Mouse (Mus musculus): ENCODE results near the gene Resp18. TPM values are rescaled to one million over a fixed set of nuclear protein-coding genes. Genes with fewer than 3 reads are reported as not detected.
A peak's percentile ranks its signal among the peaks of the same experiment; 100 is the strongest.
"Not testable (repeated sequence)": the region's sequence is repeated elsewhere in the genome, so short reads cannot be mapped to it uniquely, and the experiment has no call there.

The Resp18 gene
- polyA plus RNA-seq, 1 experiment from 2014 or later = 6.9 TPM

- Histone ChIP-seq H3K27me3 (replicated peaks; ENCODE audit: control insufficient read depth, insufficient read depth, low read length) (no peaks in the 10 kb centered on the region), H3K4me3 (ENCODE audit: low read depth, low read length) (no peak overlapping the region), H3K9me3 (ENCODE audit: control insufficient read depth, low read length) (no peaks in the 10 kb centered on the region), H3K27ac (replicated peaks; ENCODE audit: low read depth, low read length) (no peak overlapping the region), H3K9ac (ENCODE audit: low read depth, low read length) (peak overlapping the region; percentile 15; the same call in 1 of the 2 replicates), H3K4me1 (ENCODE audit: control insufficient read depth, insufficient read depth, low read length) (no peaks in the 10 kb centered on the region), H3K4me2 (ENCODE audit: low read depth, low read length) (peak overlapping the region; percentile 6; the same call in 1 of the 2 replicates), H3K36me3 (ENCODE audit: control insufficient read depth, insufficient read depth, low read length) (peaks cover 6% of the 10 kb centered on the region; the same call in 1 of the 2 replicates)
- DNase-seq (ENCODE audit: low spot score) (peak; percentile 80), ATAC-seq (ENCODE audit: low read depth) (peak; percentile 44; the same call in 1 of the 2 replicates)
- 0% methylated on average over 8 of the region's 8 CpGs for WGBS
These were observed 43.6 kb downstream of the Resp18 start for GRCm38 (mm10) chr1:75234606-75235005.

- not testable (repeated sequence) for DNase-seq (ENCODE audit: low spot score); H3K36me3 ChIP-seq (ENCODE audit: control insufficient read depth, insufficient read depth, low read length); ATAC-seq (ENCODE audit: low read depth); H3K27ac ChIP-seq (replicated peaks; ENCODE audit: low read depth, low read length); H3K4me3 ChIP-seq (ENCODE audit: low read depth, low read length); H3K4me1 ChIP-seq (ENCODE audit: control insufficient read depth, insufficient read depth, low read length); H3K4me2 ChIP-seq (ENCODE audit: low read depth, low read length); H3K9ac ChIP-seq (ENCODE audit: low read depth, low read length); H3K27me3 ChIP-seq (replicated peaks; ENCODE audit: control insufficient read depth, insufficient read depth, low read length); H3K9me3 ChIP-seq (ENCODE audit: control insufficient read depth, low read length)
- WGBS = 63% methylated on average over 4 of the region's 4 CpGs
These were observed 45.7 kb downstream of the Resp18 start for GRCm38 (mm10) chr1:75232489-75232888.

GRCm38 (mm10) chr1:75231664-75232152 is 46.5 kb downstream of the Resp18 start, which contains the start of gene A630095N17Rik:
Gene A630095N17Rik, minus strand, starts transcription at chr1:75232102.
- 69% methylated on average over 5 of the region's 5 CpGs for WGBS
- ATAC-seq (ENCODE audit: low read depth) (no peak), DNase-seq (ENCODE audit: low spot score) (no peak)
- H3K4me1 ChIP-seq (ENCODE audit: control insufficient read depth, insufficient read depth, low read length) = no peaks in the 10 kb centered on the region
- H3K27ac ChIP-seq (replicated peaks; ENCODE audit: low read depth, low read length) = no peak within 1 kb of the TSS
- no peaks in the 10 kb centered on the region for H3K36me3 ChIP-seq (ENCODE audit: control insufficient read depth, insufficient read depth, low read length)
- no peak within 1 kb of the TSS for H3K9ac ChIP-seq (ENCODE audit: low read depth, low read length)
- H3K4me2 ChIP-seq (ENCODE audit: low read depth, low read length) = no peak within 1 kb of the TSS
- H3K27me3 ChIP-seq (replicated peaks; ENCODE audit: control insufficient read depth, insufficient read depth, low read length) = no peaks in the 10 kb centered on the region
- no peak within 1 kb of the TSS for H3K4me3 ChIP-seq (ENCODE audit: low read depth, low read length)
- H3K9me3 ChIP-seq (ENCODE audit: control insufficient read depth, low read length) = no peaks in the 10 kb centered on the region

- Histone ChIP-seq H3K4me1 (ENCODE audit: control insufficient read depth, insufficient read depth, low read length) (no peaks in the 10 kb centered on the region), H3K27me3 (replicated peaks; ENCODE audit: control insufficient read depth, insufficient read depth, low read length) (no peaks in the 10 kb centered on the region), H3K9ac (ENCODE audit: low read depth, low read length) (no peak overlapping the region), H3K36me3 (ENCODE audit: control insufficient read depth, insufficient read depth, low read length) (no peaks in the 10 kb centered on the region), H3K9me3 (ENCODE audit: control insufficient read depth, low read length) (no peaks in the 10 kb centered on the region), H3K4me3 (ENCODE audit: low read depth, low read length) (no peak overlapping the region), H3K27ac (replicated peaks; ENCODE audit: low read depth, low read length) (no peak overlapping the region), H3K4me2 (ENCODE audit: low read depth, low read length) (no peak overlapping the region)
- 73% methylated on average over 4 of the region's 4 CpGs for WGBS
- DNase-seq (ENCODE audit: low spot score) (no peak), ATAC-seq (ENCODE audit: low read depth) (no peak)
These were observed 47.0 kb downstream of the Resp18 start for GRCm38 (mm10) chr1:75231224-75231623.

- DNase-seq (ENCODE audit: low spot score) = no peak
- Histone ChIP-seq H3K9me3 (ENCODE audit: control insufficient read depth, low read length) (no peaks in the 10 kb centered on the region), H3K27ac (replicated peaks; ENCODE audit: low read depth, low read length) (no peak overlapping the region), H3K4me3 (ENCODE audit: low read depth, low read length) (no peak overlapping the region), H3K4me2 (ENCODE audit: low read depth, low read length) (no peak overlapping the region), H3K9ac (ENCODE audit: low read depth, low read length) (no peak overlapping the region), H3K27me3 (replicated peaks; ENCODE audit: control insufficient read depth, insufficient read depth, low read length) (no peaks in the 10 kb centered on the region), H3K36me3 (ENCODE audit: control insufficient read depth, insufficient read depth, low read length) (no peaks in the 10 kb centered on the region), H3K4me1 (ENCODE audit: control insufficient read depth, insufficient read depth, low read length) (no peaks in the 10 kb centered on the region)
- ATAC-seq (ENCODE audit: low read depth) = no peak
- 69% methylated on average over 7 of the region's 7 CpGs for WGBS
These were observed 47.8 kb downstream of the Resp18 start for GRCm38 (mm10) chr1:75230335-75230994.

- no peak overlapping the region for H3K4me3 ChIP-seq (ENCODE audit: low read depth, low read length)
- no peak overlapping the region for H3K27ac ChIP-seq (replicated peaks; ENCODE audit: low read depth, low read length)
- no peak overlapping the region for H3K4me2 ChIP-seq (ENCODE audit: low read depth, low read length)
- DNase-seq (ENCODE audit: low spot score) (no peak), ATAC-seq (ENCODE audit: low read depth) (no peak)
- H3K9me3 ChIP-seq (ENCODE audit: control insufficient read depth, low read length) = no peaks in the 10 kb centered on the region
- H3K4me1 ChIP-seq (ENCODE audit: control insufficient read depth, insufficient read depth, low read length) = no peaks in the 10 kb centered on the region
- WGBS = 67% methylated on average over 4 of the region's 4 CpGs
- no peaks in the 10 kb centered on the region for H3K27me3 ChIP-seq (replicated peaks; ENCODE audit: control insufficient read depth, insufficient read depth, low read length)
- no peak overlapping the region for H3K9ac ChIP-seq (ENCODE audit: low read depth, low read length)
- H3K36me3 ChIP-seq (ENCODE audit: control insufficient read depth, insufficient read depth, low read length) = no peaks in the 10 kb centered on the region
These were observed 49.1 kb downstream of the Resp18 start for GRCm38 (mm10) chr1:75229158-75229557.

- ATAC-seq (ENCODE audit: low read depth) (no peak), DNase-seq (ENCODE audit: low spot score) (no peak)
- no peak overlapping the region for H3K4me2 ChIP-seq (ENCODE audit: low read depth, low read length)
- H3K4me3 ChIP-seq (ENCODE audit: low read depth, low read length) = no peak overlapping the region
- 56% methylated on average over 1 of the region's 1 CpGs for WGBS
- no peak overlapping the region for H3K27ac ChIP-seq (replicated peaks; ENCODE audit: low read depth, low read length)
- H3K4me1 ChIP-seq (ENCODE audit: control insufficient read depth, insufficient read depth, low read length) = no peaks in the 10 kb centered on the region
- no peaks in the 10 kb centered on the region for H3K36me3 ChIP-seq (ENCODE audit: control insufficient read depth, insufficient read depth, low read length)
- H3K27me3 ChIP-seq (replicated peaks; ENCODE audit: control insufficient read depth, insufficient read depth, low read length) = no peaks in the 10 kb centered on the region
- H3K9ac ChIP-seq (ENCODE audit: low read depth, low read length) = no peak overlapping the region
- no peaks in the 10 kb centered on the region for H3K9me3 ChIP-seq (ENCODE audit: control insufficient read depth, low read length)
These were observed 50.6 kb downstream of the Resp18 start for GRCm38 (mm10) chr1:75227653-75228052.

- WGBS = 50% methylated on average over 2 of the region's 2 CpGs
- Histone ChIP-seq H3K4me2 (ENCODE audit: low read depth, low read length) (no peak overlapping the region), H3K27ac (replicated peaks; ENCODE audit: low read depth, low read length) (no peak overlapping the region), H3K27me3 (replicated peaks; ENCODE audit: control insufficient read depth, insufficient read depth, low read length) (peaks cover 6% of the 10 kb centered on the region), H3K4me1 (ENCODE audit: control insufficient read depth, insufficient read depth, low read length) (no peaks in the 10 kb centered on the region), H3K9me3 (ENCODE audit: control insufficient read depth, low read length) (no peaks in the 10 kb centered on the region), H3K9ac (ENCODE audit: low read depth, low read length) (no peak overlapping the region), H3K36me3 (ENCODE audit: control insufficient read depth, insufficient read depth, low read length) (no peaks in the 10 kb centered on the region), H3K4me3 (ENCODE audit: low read depth, low read length) (no peak overlapping the region)
- no peak for ATAC-seq (ENCODE audit: low read depth)
- DNase-seq (ENCODE audit: low spot score) = no peak
These were observed 52.1 kb downstream of the Resp18 start for GRCm38 (mm10) chr1:75226138-75226537.

GRCm38 (mm10) chr1:75225473-75225872 is 52.7 kb downstream of the Resp18 start:
- no peak for DNase-seq (ENCODE audit: low spot score)
- peaks cover 13% of the 10 kb centered on the region for H3K27me3 ChIP-seq (replicated peaks; ENCODE audit: control insufficient read depth, insufficient read depth, low read length)
- no peaks in the 10 kb centered on the region for H3K9me3 ChIP-seq (ENCODE audit: control insufficient read depth, low read length)
- no peak overlapping the region for H3K4me2 ChIP-seq (ENCODE audit: low read depth, low read length)
- H3K36me3 ChIP-seq (ENCODE audit: control insufficient read depth, insufficient read depth, low read length) = no peaks in the 10 kb centered on the region
- H3K4me1 ChIP-seq (ENCODE audit: control insufficient read depth, insufficient read depth, low read length) = no peaks in the 10 kb centered on the region
- H3K9ac ChIP-seq (ENCODE audit: low read depth, low read length) = no peak overlapping the region
- ATAC-seq (ENCODE audit: low read depth) = no peak
- no peak overlapping the region for H3K4me3 ChIP-seq (ENCODE audit: low read depth, low read length)
- WGBS = 60% methylated on average over 3 of the region's 3 CpGs
- no peak overlapping the region for H3K27ac ChIP-seq (replicated peaks; ENCODE audit: low read depth, low read length)
